Mouse (Mus musculus) E14TG2a.4 (cell line): ENCODE measurements around the gene 2210408I21Rik.

ENCODE experiments used
- H3K27me3 ChIP-seq: 2 replicates; pipeline ENCODE4 v1.6.1; 2014; ENCODE audit warnings: low read length, control low read depth; ENCODE audit not compliant: insufficient read depth
- H3K36me3 ChIP-seq: 2 replicates; pipeline ENCODE4 v1.6.1; 2014; ENCODE audit warnings: low read length, control low read depth; ENCODE audit not compliant: insufficient read depth
- H3K4me1 ChIP-seq: replicated peaks from 2 replicates; pipeline ENCODE4 v1.6.1; 2014; ENCODE audit warnings: low read depth, low read length, control low read depth
- H3K4me3 ChIP-seq: replicated peaks from 2 replicates; pipeline ENCODE4 v1.5.1; 2014; ENCODE audit warnings: mild to moderate bottlenecking, low read length
- H3K9me3 ChIP-seq: 2 replicates; pipeline ENCODE4 v1.6.1; 2014; ENCODE audit warnings: low read length, control low read depth
- CTCF ChIP-seq: conservative IDR thresholded peaks from 2 replicates; pipeline ENCODE4 v1.5.1; 2014; ENCODE audit warnings: low read length
- NANOG ChIP-seq: IDR thresholded peaks from 2 replicates; pipeline ENCODE4 v1.6.1; 2014; ENCODE audit warnings: borderline replicate concordance, low read length, mixed read lengths
- POU5F1 ChIP-seq: IDR thresholded peaks from 2 replicates; pipeline ENCODE4 v1.6.1; 2014; ENCODE audit warnings: low read length, borderline replicate concordance

2210408I21Rik gene

DNA sequence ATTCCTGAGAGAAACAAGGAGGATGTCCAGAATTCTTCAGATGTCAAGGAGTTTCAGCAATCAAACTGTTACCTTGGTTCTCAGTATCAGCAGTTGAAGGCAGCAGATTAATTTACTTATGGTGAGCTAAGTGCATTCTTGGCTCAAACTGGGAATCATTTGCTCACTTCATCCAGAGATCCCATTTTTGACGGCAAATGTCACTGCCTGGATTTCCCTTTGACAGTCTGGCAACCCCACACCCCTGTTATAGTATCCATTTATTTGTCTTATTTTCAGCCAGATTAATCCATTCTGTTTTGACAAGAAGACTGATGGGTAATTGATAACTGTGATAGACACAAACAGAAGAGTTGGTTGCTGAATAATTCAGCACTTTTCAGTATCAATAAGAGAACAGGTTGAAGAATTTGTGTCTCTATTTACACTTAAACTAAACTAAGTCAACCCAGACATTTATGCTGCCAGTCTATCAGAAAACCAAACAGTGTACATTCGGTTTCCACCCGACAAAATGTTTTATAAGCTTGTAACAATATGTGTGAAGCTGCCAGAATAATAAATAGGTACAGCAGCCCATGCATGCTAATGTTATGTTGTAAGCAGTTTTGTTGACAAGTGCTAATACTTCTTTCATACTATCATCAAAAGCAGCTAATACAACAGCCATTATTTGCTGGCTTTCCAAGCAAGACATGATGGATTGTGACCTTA is 354.8 kb downstream of the 2210408I21Rik start:
- Histone ChIP-seq H3K4me3 (no peak overlapping the region), H3K4me1 (no peaks in the 10 kb centered on the region), H3K9me3 (no peaks in the 10 kb centered on the region), H3K27me3 (no peaks in the 10 kb centered on the region), H3K36me3 (no peaks in the 10 kb centered on the region)
- TF ChIP-seq NANOG (no peak), POU5F1 (no peak), CTCF (no peak)

DNA sequence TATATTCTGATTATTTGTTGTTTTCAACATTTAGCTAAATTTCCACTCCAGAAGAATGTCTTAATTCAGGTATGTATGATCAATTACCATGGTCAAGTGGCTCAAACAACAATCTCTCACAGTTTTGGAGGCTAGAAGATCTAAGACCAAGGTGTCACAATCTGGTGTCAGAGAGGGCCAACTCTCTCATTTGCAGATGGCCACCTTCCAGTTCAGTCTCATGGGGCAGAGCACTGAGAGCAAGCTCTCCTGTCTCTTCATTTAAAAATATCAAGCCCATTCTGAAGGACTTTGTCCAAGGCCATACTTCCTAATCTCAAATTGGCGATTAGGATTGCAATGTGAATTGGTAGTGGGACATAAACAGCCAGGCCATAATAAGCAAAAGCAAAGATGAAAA is 378.7 kb downstream of the 2210408I21Rik start:
- no peak for TF ChIP-seq POU5F1
- TF ChIP-seq NANOG, result no peak
- TF ChIP-seq CTCF, result no peak
- Histone ChIP-seq H3K4me1 (no peaks in the 10 kb centered on the region), H3K27me3 (no peaks in the 10 kb centered on the region), H3K9me3 (no peaks in the 10 kb centered on the region), H3K36me3 (no peaks in the 10 kb centered on the region), H3K4me3 (no peak overlapping the region)

GRCm38 (mm10) chr13:77528960-77529699 is 393.8 kb downstream of the 2210408I21Rik start:
- Histone ChIP-seq H3K4me1 (no peaks in the 10 kb centered on the region), H3K4me3 (no peak overlapping the region), H3K27me3 (no peaks in the 10 kb centered on the region), H3K36me3 (no peaks in the 10 kb centered on the region), H3K9me3 (no peaks in the 10 kb centered on the region)
- TF ChIP-seq CTCF, result no peak
- TF ChIP-seq POU5F1, result no peak
- TF ChIP-seq NANOG, result no peak

- no peaks in the 10 kb centered on the region for H3K27me3 ChIP-seq
- H3K36me3 ChIP-seq, result no peaks in the 10 kb centered on the region
- no peaks in the 10 kb centered on the region for H3K4me1 ChIP-seq
- no peak overlapping the region for H3K4me3 ChIP-seq
- TF ChIP-seq NANOG, result no peak
- no peak for TF ChIP-seq CTCF
- TF ChIP-seq POU5F1, result no peak
- H3K9me3 ChIP-seq, result no peaks in the 10 kb centered on the region
Observed at GRCm38 (mm10) chr13:77529760-77530159, 394.4 kb downstream of the 2210408I21Rik start.

DNA sequence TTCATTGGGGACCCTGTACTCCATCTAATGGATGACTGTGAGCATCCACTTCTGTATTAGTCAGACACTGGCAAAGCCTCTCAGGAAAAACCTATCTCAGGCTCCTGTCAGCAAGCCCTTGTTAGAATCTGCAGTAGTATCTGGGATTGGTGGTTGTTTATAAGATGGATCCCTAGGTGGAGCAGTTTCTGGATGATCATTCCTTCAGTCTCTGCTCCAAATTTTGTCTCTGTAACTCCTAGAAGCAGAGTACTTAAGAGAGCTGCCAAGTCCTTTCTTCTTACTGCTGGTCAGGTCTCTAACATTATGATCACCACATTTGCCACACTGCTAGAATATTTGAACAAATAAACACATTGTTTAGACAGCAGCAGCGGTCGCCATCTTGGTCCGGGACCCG is 402.1 kb downstream of the 2210408I21Rik start:
- no peaks in the 10 kb centered on the region for H3K9me3 ChIP-seq
- TF ChIP-seq POU5F1 (no peak), CTCF (no peak), NANOG (no peak)
- H3K36me3 ChIP-seq, result no peaks in the 10 kb centered on the region
- no peaks in the 10 kb centered on the region for H3K27me3 ChIP-seq
- peak overlapping the region; percentile 45 for H3K4me3 ChIP-seq
- no peaks in the 10 kb centered on the region for H3K4me1 ChIP-seq

DNA sequence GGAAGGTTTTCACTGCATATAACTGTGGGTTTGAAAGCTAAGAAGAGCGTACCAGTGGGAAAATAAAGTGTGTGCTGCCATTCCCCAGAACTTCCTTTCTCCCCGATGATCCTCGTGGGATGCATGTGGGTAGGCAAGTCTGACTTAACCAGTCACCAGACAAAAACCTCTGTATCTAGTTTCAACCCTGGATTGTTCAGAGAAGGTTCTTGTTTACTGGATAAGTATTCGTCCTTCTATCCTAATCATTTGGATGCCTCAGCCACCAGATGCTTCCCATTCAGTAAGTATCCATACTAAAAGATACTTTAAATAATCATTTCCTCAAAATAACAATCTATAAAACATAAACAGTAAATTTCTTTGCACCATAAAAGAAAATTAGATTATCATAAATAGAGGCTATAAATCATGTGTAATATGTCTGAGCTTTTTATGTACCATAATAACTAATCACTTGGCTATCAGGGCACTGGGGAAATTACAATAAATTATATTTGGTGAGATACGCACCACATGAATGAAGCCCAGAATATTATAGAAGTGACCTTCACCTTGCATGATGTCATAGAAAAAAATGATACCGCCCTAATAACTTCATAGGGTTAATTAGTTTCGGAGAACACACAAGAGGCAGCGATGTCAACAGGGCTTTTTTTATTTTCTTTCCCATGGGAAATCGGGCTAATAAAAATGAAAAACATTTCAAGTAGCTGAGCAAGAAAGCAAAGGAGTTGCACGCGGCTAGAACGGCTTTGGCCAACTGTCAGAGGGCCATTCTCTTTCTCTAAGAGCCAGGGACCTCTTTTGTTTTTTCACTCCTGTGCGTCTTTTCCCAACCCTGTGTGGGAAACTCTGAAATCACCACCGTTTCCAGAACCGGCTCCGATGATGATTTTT is 412.4 kb downstream of the 2210408I21Rik start:
- H3K36me3 ChIP-seq, result no peaks in the 10 kb centered on the region
- peaks cover 8% of the 10 kb centered on the region; the same call in 1 of the 2 replicates for H3K4me1 ChIP-seq
- H3K4me3 ChIP-seq, result no peak overlapping the region
- TF ChIP-seq CTCF, result no peak
- TF ChIP-seq POU5F1, result no peak
- no peak for TF ChIP-seq NANOG
- H3K9me3 ChIP-seq, result no peaks in the 10 kb centered on the region
- H3K27me3 ChIP-seq, result peaks cover 7% of the 10 kb centered on the region; the same call in 1 of the 2 replicates

DNA sequence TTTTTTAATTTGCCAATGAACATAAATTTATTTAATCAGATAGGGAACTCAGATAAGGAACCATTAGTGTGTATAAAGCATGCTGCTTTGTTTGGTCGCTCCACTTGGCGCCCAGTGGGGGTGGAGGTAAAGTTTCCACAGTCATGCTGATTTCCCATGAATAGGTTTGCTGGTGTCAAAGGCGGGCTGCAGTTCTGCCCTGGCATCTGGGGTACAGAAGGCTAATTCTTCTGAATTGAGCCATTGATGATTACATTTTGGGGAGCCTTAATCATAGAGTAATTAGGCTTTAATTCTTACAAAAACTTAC is 413.0 kb downstream of the 2210408I21Rik start:
- Histone ChIP-seq H3K36me3 (no peaks in the 10 kb centered on the region), H3K27me3 (peaks cover 7% of the 10 kb centered on the region; the same call in 1 of the 2 replicates), H3K4me1 (peaks cover 8% of the 10 kb centered on the region; the same call in 1 of the 2 replicates), H3K9me3 (no peaks in the 10 kb centered on the region), H3K4me3 (no peak overlapping the region)
- TF ChIP-seq NANOG (no peak; the same call in 1 of the 2 replicates), CTCF (no peak), POU5F1 (no peak)

DNA sequence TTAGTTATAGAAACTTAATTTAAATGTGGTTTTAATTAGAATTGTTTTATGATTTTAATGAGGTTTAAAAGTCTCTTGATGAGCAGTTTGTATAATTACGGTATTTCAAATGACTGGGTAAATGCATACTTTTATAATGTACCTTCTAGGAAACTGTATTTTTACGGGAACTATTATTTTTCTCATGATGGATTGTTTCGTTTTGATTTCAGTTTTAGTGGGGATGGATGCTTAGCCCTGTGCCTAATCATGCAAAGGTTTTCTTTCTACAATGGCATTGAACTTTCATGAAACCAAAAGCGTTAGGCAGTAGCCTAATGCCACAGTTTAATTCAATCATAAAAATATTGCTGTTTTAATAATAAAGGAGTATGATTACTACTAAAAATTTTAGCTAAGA is 413.4 kb downstream of the 2210408I21Rik start:
- H3K9me3 ChIP-seq, result no peaks in the 10 kb centered on the region
- peaks cover 8% of the 10 kb centered on the region; the same call in 1 of the 2 replicates for H3K4me1 ChIP-seq
- no peaks in the 10 kb centered on the region for H3K36me3 ChIP-seq
- peaks cover 7% of the 10 kb centered on the region; the same call in 1 of the 2 replicates for H3K27me3 ChIP-seq
- TF ChIP-seq CTCF (no peak), POU5F1 (no peak), NANOG (no peak)
- no peak overlapping the region for H3K4me3 ChIP-seq
